Mouse (Mus musculus) myocyte (in vitro differentiated cells): ENCODE measurements around the gene 9530053A07Rik. TPM values are rescaled to one million over a fixed set of nuclear protein-coding genes. Genes with fewer than 3 reads are reported as not detected.
"Not testable (repeated sequence)": the region's sequence is repeated elsewhere in the genome, so short reads cannot be mapped to it uniquely, and the experiment has no call there.

Experiments used
- H3K27me3 ChIP-seq: one replicate; pipeline ENCODE4 v1.6.1; 2011; ENCODE audit not compliant: control insufficient read depth, insufficient read depth, insufficient read length
- H3K36me3 ChIP-seq: one replicate; pipeline ENCODE4 v1.6.1; 2011; ENCODE audit not compliant: control insufficient read depth, insufficient read depth
- H3K4me2 ChIP-seq: one replicate; pipeline ENCODE4 v1.6.1; 2011; ENCODE audit warnings: low read depth, control low read depth
- H3K4me3 ChIP-seq: one replicate; pipeline ENCODE4 v1.5.1; 2011; ENCODE audit warnings: mild to moderate bottlenecking, control low read depth, moderate library complexity
- H3K79me2 ChIP-seq: one replicate; pipeline ENCODE4 v1.6.1; 2011; ENCODE audit not compliant: control insufficient read depth, insufficient read depth
- H3ac ChIP-seq: one replicate; pipeline ENCODE4 v1.6.1; 2011; ENCODE audit not compliant: control insufficient read depth, insufficient read length
- CEBPB ChIP-seq: IDR thresholded peaks from 2 replicates; pipeline ENCODE4 v1.6.1; 2011; ENCODE audit warnings: mild to moderate bottlenecking, moderate library complexity; ENCODE audit not compliant: poor library complexity, insufficient read depth, severe bottlenecking
- E2F4 ChIP-seq: IDR thresholded peaks from one replicate; pipeline ENCODE4 v1.6.1; 2011; ENCODE audit warnings: mild to moderate bottlenecking, control low read depth, moderate library complexity; ENCODE audit not compliant: insufficient read depth
- MAX ChIP-seq: IDR thresholded peaks from one replicate; pipeline ENCODE4 v1.6.1; 2011; ENCODE audit warnings: low read depth, mild to moderate bottlenecking, control low read depth
- MYOD1 ChIP-seq, 3 experiments: IDR thresholded peaks; one replicate each; pipeline ENCODE4 v1.6.1; 2011; ENCODE audit warnings: control low read depth in 2 of 3, low read depth in 2 of 3, mild to moderate bottlenecking in 2 of 3, moderate library complexity in 1 of 3; ENCODE audit not compliant: insufficient read length in 2 of 3, control insufficient read depth in 1 of 3
- MYOG ChIP-seq, 3 experiments: IDR thresholded peaks; one replicate each; pipeline ENCODE4 v1.6.1; 2011; ENCODE audit warnings: control low read depth in 2 of 3, low read depth in 2 of 3, mild to moderate bottlenecking in 2 of 3; ENCODE audit not compliant: insufficient read length in 2 of 3, control insufficient read depth in 1 of 3, insufficient read depth in 1 of 3
- POLR2A ChIP-seq: IDR thresholded peaks from one replicate; pipeline ENCODE4 v1.6.1; 2011; ENCODE audit warnings: low read depth, mild to moderate bottlenecking, control low read depth, moderate library complexity; ENCODE audit not compliant: insufficient read length
- POLR2AphosphoS2 ChIP-seq: IDR thresholded peaks from one replicate; pipeline ENCODE4 v1.6.1; 2011; ENCODE audit warnings: low read depth, control low read depth; ENCODE audit not compliant: insufficient read length
- REST ChIP-seq: IDR thresholded peaks from one replicate; pipeline ENCODE4 v1.6.1; 2011; ENCODE audit warnings: mild to moderate bottlenecking, control low read depth, moderate library complexity; ENCODE audit not compliant: insufficient read depth, insufficient read length
- SRF ChIP-seq: IDR thresholded peaks from one replicate; pipeline ENCODE4 v1.6.1; 2011; ENCODE audit warnings: low read depth; ENCODE audit not compliant: control insufficient read depth, insufficient read length
- TCF12 ChIP-seq: IDR thresholded peaks from one replicate; pipeline ENCODE4 v1.6.1; 2011; ENCODE audit warnings: mild to moderate bottlenecking, control low read depth; ENCODE audit not compliant: poor library complexity, insufficient read depth, severe bottlenecking
- TCF3 ChIP-seq: IDR thresholded peaks from one replicate; pipeline ENCODE4 v1.6.1; 2011; ENCODE audit warnings: low read depth, control low read depth; ENCODE audit not compliant: insufficient read length
- USF1 ChIP-seq: IDR thresholded peaks from one replicate; pipeline ENCODE4 v1.6.1; 2011; ENCODE audit warnings: low read depth, mild to moderate bottlenecking, control low read depth, moderate library complexity
- polyA plus RNA-seq: library from polyadenylated mRNA; unstranded; fragments of >200 nt; fragmentation: generic; extraction: Trizol; gene quantifications from one replicate; pipeline ENCODE4 v1.2.1, GENCODE M21; 2012; ENCODE audit warnings: missing spikeins

Gene 9530053A07Rik
- polyA plus RNA-seq, 1 experiment: 0.11 TPM

- H3ac ChIP-seq: no peak overlapping the region
- H3K27me3 ChIP-seq: peaks cover 28% of the 10 kb centered on the region
- H3K4me2 ChIP-seq: no peak overlapping the region
- TF ChIP-seq MYOG (IDR thresholded peaks at IDR 0.05; ENCODE audit: control insufficient read depth in 1 of 3, insufficient read depth in 1 of 3, insufficient read length in 2 of 3, low read depth in 2 of 3): no peak
- no peak for TF ChIP-seq TCF12
- no peak for TF ChIP-seq USF1
- TF ChIP-seq MAX: no peak
- TF ChIP-seq MYOD1 (IDR thresholded peaks at IDR 0.05; ENCODE audit: control insufficient read depth in 1 of 3, insufficient read length in 2 of 3, low read depth in 2 of 3): no peak
- TF ChIP-seq CEBPB: no peak
- no peak for TF ChIP-seq REST
- no peak for TF ChIP-seq TCF3
- no peak for TF ChIP-seq E2F4
- TF ChIP-seq SRF: no peak
- TF ChIP-seq POLR2AphosphoS2: no peak
- TF ChIP-seq POLR2A: no peak
- H3K36me3 ChIP-seq: no peaks in the 10 kb centered on the region
- H3K4me3 ChIP-seq: no peak overlapping the region
- H3K79me2 ChIP-seq: no peaks in the 10 kb centered on the region
These were observed 8.3 kb downstream of the 9530053A07Rik start for GRCm38 (mm10) chr7:28137613-28138012.

GRCm38 (mm10) chr7:28148263-28148662 is 19.0 kb downstream of the 9530053A07Rik start:
- no peak overlapping the region for H3K4me3 ChIP-seq
- H3ac ChIP-seq: no peak overlapping the region
- no peak overlapping the region for H3K4me2 ChIP-seq
- TF ChIP-seq MAX: no peak
- TF ChIP-seq CEBPB: no peak
- no peak for TF ChIP-seq REST
- no peak for TF ChIP-seq MYOD1 (IDR thresholded peaks at IDR 0.05; ENCODE audit: control insufficient read depth in 1 of 3, insufficient read length in 2 of 3, low read depth in 2 of 3)
- no peak for TF ChIP-seq SRF
- no peak for TF ChIP-seq E2F4
- no peak for TF ChIP-seq TCF3
- no peak for TF ChIP-seq TCF12
- no peak for TF ChIP-seq POLR2A
- no peak for TF ChIP-seq POLR2AphosphoS2
- TF ChIP-seq USF1: no peak
- no peak for TF ChIP-seq MYOG (IDR thresholded peaks at IDR 0.05; ENCODE audit: control insufficient read depth in 1 of 3, insufficient read depth in 1 of 3, insufficient read length in 2 of 3, low read depth in 2 of 3)
- H3K36me3 ChIP-seq: no peaks in the 10 kb centered on the region
- H3K79me2 ChIP-seq: no peaks in the 10 kb centered on the region
- H3K27me3 ChIP-seq: peaks cover 28% of the 10 kb centered on the region

DNA sequence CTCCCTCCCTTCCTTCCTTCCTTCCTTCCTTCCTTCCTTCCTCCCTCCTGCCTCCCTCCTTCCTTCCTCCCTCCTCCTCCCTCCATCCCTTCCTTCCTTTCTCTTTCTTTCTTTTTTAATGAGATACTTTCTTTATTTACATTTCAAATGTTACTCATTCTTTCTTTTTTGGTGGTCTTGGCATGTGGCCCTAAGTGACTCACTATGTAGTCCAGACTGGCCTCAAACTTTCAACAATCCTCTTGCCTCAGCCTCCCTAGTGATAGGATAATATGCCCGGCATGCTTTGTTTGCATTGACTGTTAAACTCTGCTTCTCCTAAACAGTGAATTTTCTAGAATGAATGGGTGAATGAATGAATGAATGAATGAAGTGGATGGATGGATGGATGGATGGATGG is 20.6 kb downstream of the 9530053A07Rik start:
- Histone ChIP-seq H3K79me2 (no peaks in the 10 kb centered on the region), H3K36me3 (no peaks in the 10 kb centered on the region), H3K4me3 (no peak overlapping the region), H3K4me2 (no peak overlapping the region), H3ac (no peak overlapping the region), H3K27me3 (peaks cover 19% of the 10 kb centered on the region)
- TF ChIP-seq MYOG (IDR thresholded peaks at IDR 0.05; ENCODE audit: control insufficient read depth in 1 of 3, insufficient read depth in 1 of 3, insufficient read length in 2 of 3, low read depth in 2 of 3): no peak
- TF ChIP-seq TCF3: no peak
- TF ChIP-seq POLR2AphosphoS2: no peak
- no peak for TF ChIP-seq SRF
- no peak for TF ChIP-seq MAX
- no peak for TF ChIP-seq TCF12
- no peak for TF ChIP-seq POLR2A
- no peak for TF ChIP-seq E2F4
- no peak for TF ChIP-seq REST
- no peak for TF ChIP-seq CEBPB
- no peak for TF ChIP-seq USF1
- no peak for TF ChIP-seq MYOD1 (IDR thresholded peaks at IDR 0.05; ENCODE audit: control insufficient read depth in 1 of 3, insufficient read length in 2 of 3, low read depth in 2 of 3)

DNA sequence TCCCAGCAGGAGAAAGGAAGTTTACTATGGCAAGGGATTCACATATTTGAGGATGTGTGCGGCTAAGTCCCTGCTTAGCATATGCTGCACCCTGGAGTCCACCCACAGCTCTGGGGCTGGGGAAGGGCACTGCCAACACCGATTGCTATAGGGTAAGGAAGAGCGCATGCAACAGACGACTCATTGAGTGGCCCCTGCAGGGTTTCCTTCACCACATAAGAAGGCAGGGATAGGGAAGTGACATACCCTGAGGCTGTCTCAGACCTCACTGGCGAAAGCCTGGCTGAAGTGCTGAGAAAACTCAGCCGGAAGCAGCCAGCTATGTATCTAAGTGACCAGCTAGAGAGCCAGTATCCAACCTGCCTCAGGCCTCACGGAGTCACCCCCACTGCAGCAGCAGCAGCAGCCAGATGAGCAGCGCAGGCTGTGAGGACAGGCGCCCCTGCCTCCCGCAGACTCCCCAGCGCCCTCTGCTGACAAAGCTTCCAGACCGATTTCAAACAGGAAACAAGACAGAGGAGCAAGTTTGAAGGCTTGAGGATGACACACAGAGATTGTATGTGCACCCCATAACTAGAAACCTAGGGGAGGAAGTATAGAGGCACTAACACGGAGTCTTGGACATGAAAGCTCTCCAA is 22.4 kb downstream of the 9530053A07Rik start:
- no peaks in the 10 kb centered on the region for H3K36me3 ChIP-seq
- peaks cover 8% of the 10 kb centered on the region for H3K27me3 ChIP-seq
- no peak overlapping the region for H3K4me2 ChIP-seq
- TF ChIP-seq SRF: no peak
- TF ChIP-seq MAX: no peak
- TF ChIP-seq TCF12: no peak
- no peak for TF ChIP-seq MYOG (IDR thresholded peaks at IDR 0.05; ENCODE audit: control insufficient read depth in 1 of 3, insufficient read depth in 1 of 3, insufficient read length in 2 of 3, low read depth in 2 of 3)
- TF ChIP-seq MYOD1 (IDR thresholded peaks at IDR 0.05; ENCODE audit: control insufficient read depth in 1 of 3, insufficient read length in 2 of 3, low read depth in 2 of 3): no peak
- TF ChIP-seq CEBPB: no peak
- TF ChIP-seq USF1: no peak
- no peak for TF ChIP-seq REST
- TF ChIP-seq E2F4: no peak
- no peak for TF ChIP-seq POLR2AphosphoS2
- no peak for TF ChIP-seq POLR2A
- no peak for TF ChIP-seq TCF3
- no peak overlapping the region for H3ac ChIP-seq
- H3K79me2 ChIP-seq: no peaks in the 10 kb centered on the region
- no peak overlapping the region for H3K4me3 ChIP-seq

DNA sequence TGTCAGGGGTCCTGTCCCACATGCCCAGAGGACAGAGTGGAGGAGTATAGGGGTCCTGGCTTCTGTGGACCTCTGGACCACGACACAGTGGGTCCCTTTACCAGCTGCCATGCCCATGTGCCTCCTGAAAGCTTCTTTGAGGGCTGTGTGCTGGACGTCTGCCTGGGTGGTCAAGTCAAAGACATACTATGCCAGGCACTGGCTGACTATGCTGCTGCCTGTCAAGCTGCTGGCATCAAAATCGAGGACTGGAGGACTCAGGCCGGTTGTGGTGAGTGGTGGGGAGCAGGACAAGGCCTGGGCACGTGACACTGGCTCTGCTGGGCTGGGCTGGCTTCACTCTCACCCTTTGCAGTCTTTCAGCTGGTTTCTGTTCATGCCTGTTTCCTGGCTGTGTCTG is 24.3 kb downstream of the 9530053A07Rik start:
- not testable (repeated sequence) for H3K4me3 ChIP-seq, H3K79me2 ChIP-seq, H3K4me2 ChIP-seq, H3ac ChIP-seq, H3K36me3 ChIP-seq, H3K27me3 ChIP-seq
